Mouse (Mus musculus) adrenal gland, adult 8-10 months (tissue): Measurements from ENCODE around the gene Rps25. TPM values are rescaled to one million over a fixed set of nuclear protein-coding genes. Genes with fewer than 3 reads are reported as not detected.

Source experiments
- DNase-seq: peaks from one replicate; pipeline ENCODE4 v3.0.0; 2022
- microRNA-seq, 2 experiments: library from miRNA; unstranded; fragments of <30 nt; microRNA quantifications; one replicate each; pipeline ENCODE4 v1.2.0; 2022
- total RNA-seq, 4 experiments: library from RNA; stranded (reverse); gene quantifications; 2 replicates each; pipeline ENCODE4 v1.2.4; 2022

Rps25 gene
- total RNA-seq, 4 experiments from 2014 or later = 1,115 to 1,314 (median 1,244) TPM

GRCm38 (mm10) chr9:44457035-44457742 lies 50.2 kb downstream of the Rps25 start:
- DNase-seq = no peak

Small RNA genes within 50 kb of the gene (microRNA-seq; reads per million reads assigned to microRNA genes)
- gene Mir7085 = 0.35 to 1.3 reads per million in 2 experiments

Other genes starting within 250 kb of the Rps25 start
- 10 to 100 TPM; 30.4 to 52.9 (median 40.1) TPM for gene Cbl, start 173.1 kb upstream of the Rps25 start, total RNA-seq
- gene Ccdc153, start 166.5 kb upstream of the Rps25 start, total RNA-seq = 10 to 100 TPM in 2 of 4 experiments, 1 to 10 TPM in 2; 3.9 to 18.0 (median 7.9) TPM
- under 1 TPM in 3 of 4 experiments, not detected in 1; 0.24 to 0.27 (median 0.25) TPM for gene Pdzd3, start 155.7 kb upstream of the Rps25 start, total RNA-seq
- 10 to 100 TPM; 27.6 to 41.8 (median 34.2) TPM for gene Nlrx1, start 138.5 kb upstream of the Rps25 start, total RNA-seq
- 10 to 100 TPM; 39.3 to 51.3 (median 42.1) TPM for gene Abcg4, start 118.5 kb upstream of the Rps25 start, total RNA-seq
- gene Hinfp, start 101.5 kb upstream of the Rps25 start, total RNA-seq = 10 to 100 TPM; 20.3 to 44.4 (median 31.8) TPM
- 10 to 100 TPM; 42.6 to 60.5 (median 49.9) TPM for gene C2cd2l, start 86.9 kb upstream of the Rps25 start, total RNA-seq
- 10 to 100 TPM; 31.4 to 37.0 (median 34.8) TPM for gene Dpagt1, start 81.1 kb upstream of the Rps25 start, total RNA-seq
- 10 to 100 TPM; 25.9 to 44.6 (median 31.7) TPM for gene H2afx, start 72.4 kb upstream of the Rps25 start, total RNA-seq
- 100 to 1,000 TPM in 2 of 4 experiments, 10 to 100 TPM in 2; 82.8 to 122 (median 96.8) TPM for gene Hmbs, start 62.9 kb upstream of the Rps25 start, total RNA-seq
- 10 to 100 TPM; 78.0 to 91.8 (median 85.8) TPM for gene Vps11, start 45.5 kb upstream of the Rps25 start, total RNA-seq
- gene Hyou1, start 27.6 kb upstream of the Rps25 start, total RNA-seq = 100 to 1,000 TPM; 199 to 239 (median 228) TPM
- gene Slc37a4, start 10.3 kb upstream of the Rps25 start, total RNA-seq = 10 to 100 TPM; 18.2 to 27.8 (median 23.5) TPM
- 100 to 1,000 TPM in 2 of 4 experiments, 10 to 100 TPM in 2; 86.0 to 116 (median 98.3) TPM for gene Trappc4, start 461 bp downstream of the Rps25 start, total RNA-seq
- gene Ccdc84, start 11.4 kb downstream of the Rps25 start, total RNA-seq = 10 to 100 TPM; 14.9 to 29.6 (median 25.7) TPM
- gene Foxr1, start 34.0 kb downstream of the Rps25 start, total RNA-seq = not detected
- gene Upk2, start 47.8 kb downstream of the Rps25 start, total RNA-seq = not detected
- 10 to 100 TPM; 48.9 to 76.1 (median 66.7) TPM for gene Bcl9l, start 75.7 kb downstream of the Rps25 start, total RNA-seq
- under 1 TPM; 0.13 to 0.32 (median 0.18) TPM for gene Cxcr5, start 154.7 kb downstream of the Rps25 start, total RNA-seq
- 100 to 1,000 TPM; 142 to 160 (median 152) TPM for gene Ddx6, start 197.8 kb downstream of the Rps25 start, total RNA-seq